Mouse (Mus musculus) small intestine, adult 2 months (tissue): Measurements from ENCODE around the gene Cib1.

Experiments used
- CTCF ChIP-seq: fragments of 200-500 bp; IDR thresholded peaks from 2 replicates; pipeline ENCODE4 v1.5.1; 2012; ENCODE audit warnings: low read depth, mild to moderate bottlenecking, control low read depth, inconsistent platforms, low read length, moderate library complexity, mixed read lengths; ENCODE audit not compliant: insufficient replicate concordance, insufficient read length; ENCODE audit errors: extremely low read depth
- POLR2A ChIP-seq: fragments of 200-500 bp; IDR thresholded peaks from 2 replicates; pipeline ENCODE4 v1.6.1; 2012; ENCODE audit warnings: low read depth, mild to moderate bottlenecking, control low read depth, inconsistent platforms, low read length, moderate library complexity

DNA sequence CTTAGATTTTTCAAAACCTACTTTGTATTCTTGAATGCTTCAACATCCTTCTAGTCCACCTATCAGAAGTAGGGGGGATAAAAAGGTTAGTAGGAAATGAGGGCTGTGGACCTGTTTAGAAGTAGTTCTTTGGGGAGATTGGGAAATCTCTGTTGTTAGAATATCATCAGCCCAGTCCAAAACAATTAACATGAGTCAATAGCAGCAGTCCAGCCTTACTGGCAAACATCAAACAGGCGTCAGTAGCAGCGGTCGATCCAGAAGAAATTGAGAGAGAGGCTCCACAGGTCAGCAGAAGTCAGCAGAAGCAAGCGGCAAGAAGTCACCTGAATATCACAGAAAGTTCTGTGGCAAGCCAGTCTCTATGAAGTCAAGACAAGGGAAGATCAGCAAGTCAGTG, 12.2 kb upstream of the Cib1 start:
- TF ChIP-seq CTCF (no peak), POLR2A (no peak)
